Mouse (Mus musculus) kidney, embryonic 16.5 days (tissue): ENCODE results near the gene Fbxl18. TPM values are rescaled to one million over a fixed set of nuclear protein-coding genes. Genes with fewer than 3 reads are reported as not detected.

Experiments
- ATAC-seq: fragments of 200-750 bp; cut with Nextera tagmentation; 2 replicates; pipeline ENCODE4 v1.8.0; 2017; ENCODE audit warnings: moderate TSS enrichment; ENCODE audit not compliant: low FRiP score, low TSS enrichment
- H3K27ac ChIP-seq: fragments of 300-500 bp; sonication (generic); 2 replicates; pipeline ENCODE4 v1.5.1; 2014; ENCODE audit warnings: low read length
- H3K27me3 ChIP-seq: fragments of 300-500 bp; sonication (generic); 2 replicates; pipeline ENCODE4 v1.6.1; 2014; ENCODE audit warnings: low read length, control low read depth, mixed read lengths; ENCODE audit not compliant: insufficient read depth
- H3K36me3 ChIP-seq: fragments of 300-500 bp; sonication (generic); 2 replicates; pipeline ENCODE4 v1.6.1; 2014; ENCODE audit warnings: low read length, control low read depth, mixed read lengths; ENCODE audit not compliant: insufficient read depth
- H3K4me1 ChIP-seq: fragments of 300-500 bp; sonication (generic); 2 replicates; pipeline ENCODE4 v1.6.1; 2014; ENCODE audit warnings: low read length, control low read depth, mixed read lengths; ENCODE audit not compliant: insufficient read depth
- H3K4me2 ChIP-seq: fragments of 300-500 bp; sonication (generic); replicated peaks from 2 replicates; pipeline ENCODE4 v1.6.1; 2014; ENCODE audit warnings: low read depth, low read length
- H3K4me3 ChIP-seq: fragments of 300-500 bp; sonication (generic); 2 replicates; pipeline ENCODE4 v1.5.1; 2014; ENCODE audit warnings: mild to moderate bottlenecking, low read length
- H3K9ac ChIP-seq: fragments of 300-500 bp; sonication (generic); replicated peaks from 2 replicates; pipeline ENCODE4 v1.6.1; 2014; ENCODE audit warnings: low read length
- H3K9me3 ChIP-seq: fragments of 300-500 bp; sonication (generic); 2 replicates; pipeline ENCODE4 v1.6.1; 2016; ENCODE audit warnings: low read length, control low read depth
- WGBS: fragments of 180-500 bp; shearing (Covaris S2); extraction: QIAGEN DNeasy Blood & Tissue Kit; methylation state at CpG from one replicate; pipeline ENCODE4 v1.1.7; 2014; 5-methylcytosine and 5-hydroxymethylcytosine counted together
- polyA plus RNA-seq: library from polyadenylated mRNA; unstranded; fragments of >200 nt; fragmentation: Nextera tagmentation; extraction: Ambion mirVana; gene quantifications from 2 replicates; pipeline ENCODE4 v1.2.1, GENCODE M21; 2015

The Fbxl18 gene
- polyA plus RNA-seq, 1 experiment from 2014 or later = 14.0 TPM

- Histone ChIP-seq H3K9ac (no peak overlapping the region), H3K27ac (no peak overlapping the region), H3K9me3 (peaks cover 3% of the 10 kb centered on the region; the same call in 1 of the 2 replicates), H3K27me3 (no peaks in the 10 kb centered on the region), H3K36me3 (no peaks in the 10 kb centered on the region), H3K4me1 (peaks cover 8% of the 10 kb centered on the region), H3K4me2 (no peak overlapping the region), H3K4me3 (no peak overlapping the region)
- 92% methylated on average over 8 of the region's 8 CpGs for WGBS
- ATAC-seq = no peak
Observed at GRCm38 (mm10) chr5:142917402-142917801, 22.2 kb upstream of the Fbxl18 start.

- no peak overlapping the region for H3K4me2 ChIP-seq
- no peaks in the 10 kb centered on the region for H3K27me3 ChIP-seq
- H3K9me3 ChIP-seq = peaks cover 3% of the 10 kb centered on the region; the same call in 1 of the 2 replicates
- no peak overlapping the region for H3K4me3 ChIP-seq
- WGBS = 69% methylated on average over 7 of the region's 7 CpGs
- H3K4me1 ChIP-seq = peaks cover 8% of the 10 kb centered on the region
- no peak overlapping the region for H3K27ac ChIP-seq
- ATAC-seq = no peak
- no peaks in the 10 kb centered on the region for H3K36me3 ChIP-seq
- H3K9ac ChIP-seq = no peak overlapping the region
Observed at GRCm38 (mm10) chr5:142916593-142916992, 21.4 kb upstream of the Fbxl18 start.

GRCm38 (mm10) chr5:142915231-142915630, 20.0 kb upstream of the Fbxl18 start:
- H3K4me1 ChIP-seq = peaks cover 1% of the 10 kb centered on the region; the same call in 1 of the 2 replicates
- ATAC-seq = no peak
- no peak overlapping the region for H3K27ac ChIP-seq
- no peak overlapping the region for H3K4me2 ChIP-seq
- 88% methylated on average over 11 of the region's 11 CpGs for WGBS
- H3K27me3 ChIP-seq = no peaks in the 10 kb centered on the region
- H3K9ac ChIP-seq = no peak overlapping the region
- peaks cover 3% of the 10 kb centered on the region; the same call in 1 of the 2 replicates for H3K9me3 ChIP-seq
- no peak overlapping the region for H3K4me3 ChIP-seq
- no peaks in the 10 kb centered on the region for H3K36me3 ChIP-seq

- 77% methylated on average over 4 of the region's 4 CpGs for WGBS
Observed at GRCm38 (mm10) chr5:142912739-142913138, 17.5 kb upstream of the Fbxl18 start.

GRCm38 (mm10) chr5:142912320-142912719, 17.1 kb upstream of the Fbxl18 start:
- 91% methylated on average over 3 of the region's 3 CpGs for WGBS
- no peak overlapping the region for H3K4me2 ChIP-seq
- no peaks in the 10 kb centered on the region for H3K27me3 ChIP-seq
- ATAC-seq = no peak
- H3K4me1 ChIP-seq = peaks cover 30% of the 10 kb centered on the region
- H3K9ac ChIP-seq = no peak overlapping the region
- no peaks in the 10 kb centered on the region for H3K36me3 ChIP-seq
- no peak overlapping the region for H3K27ac ChIP-seq
- H3K9me3 ChIP-seq = no peaks in the 10 kb centered on the region
- no peak overlapping the region for H3K4me3 ChIP-seq

More at GRCm38 (mm10) chr5:142912739-142913138, 17.5 kb upstream of the Fbxl18 start:
- Histone ChIP-seq H3K4me2 (no peak overlapping the region), H3K9me3 (no peaks in the 10 kb centered on the region), H3K27me3 (no peaks in the 10 kb centered on the region), H3K36me3 (no peaks in the 10 kb centered on the region), H3K4me1 (peaks cover 26% of the 10 kb centered on the region), H3K9ac (no peak overlapping the region), H3K4me3 (no peak overlapping the region), H3K27ac (no peak overlapping the region)
- no peak for ATAC-seq

- H3K9ac ChIP-seq = no peak overlapping the region
- H3K4me3 ChIP-seq = no peak overlapping the region
- no peak for ATAC-seq
- H3K36me3 ChIP-seq = no peaks in the 10 kb centered on the region
- peaks cover 36% of the 10 kb centered on the region for H3K4me1 ChIP-seq
- WGBS = 82% methylated on average over 2 of the region's 2 CpGs
- no peaks in the 10 kb centered on the region for H3K27me3 ChIP-seq
- H3K4me2 ChIP-seq = no peak overlapping the region
- H3K9me3 ChIP-seq = no peaks in the 10 kb centered on the region
- no peak overlapping the region for H3K27ac ChIP-seq
Observed at GRCm38 (mm10) chr5:142911629-142912028, 16.4 kb upstream of the Fbxl18 start.

- 0 out of 2 replicates have a peak, but pooled peaks have one; percentile 2 for ATAC-seq
- Histone ChIP-seq H3K4me3 (no peak overlapping the region), H3K27me3 (no peaks in the 10 kb centered on the region), H3K4me1 (peaks cover 39% of the 10 kb centered on the region), H3K9ac (peak overlapping the region; percentile 23), H3K9me3 (no peaks in the 10 kb centered on the region), H3K4me2 (peak overlapping the region; percentile 28), H3K36me3 (peaks cover 8% of the 10 kb centered on the region), H3K27ac (peak overlapping the region; percentile 100)
- WGBS = 23% methylated on average over 8 of the region's 8 CpGs
Observed at GRCm38 (mm10) chr5:142909576-142910278, 14.5 kb upstream of the Fbxl18 start.

- H3K36me3 ChIP-seq = peaks cover 15% of the 10 kb centered on the region
- ATAC-seq = no peak
- no peaks in the 10 kb centered on the region for H3K27me3 ChIP-seq
- 16% methylated on average over 5 of the region's 5 CpGs for WGBS
- H3K27ac ChIP-seq = peak overlapping the region; percentile 100
- H3K9ac ChIP-seq = peak overlapping the region; percentile 23
- H3K4me3 ChIP-seq = no peak overlapping the region
- H3K4me2 ChIP-seq = peak overlapping the region; percentile 28; the same call in 1 of the 2 replicates
- H3K9me3 ChIP-seq = no peaks in the 10 kb centered on the region
- peaks cover 46% of the 10 kb centered on the region for H3K4me1 ChIP-seq
Observed at GRCm38 (mm10) chr5:142908941-142909575, 13.8 kb upstream of the Fbxl18 start.

GRCm38 (mm10) chr5:142907803-142908559, 12.8 kb upstream of the Fbxl18 start:
- WGBS = 55% methylated on average over 5 of the region's 5 CpGs
- H3K27ac ChIP-seq = peak overlapping the region; percentile 100
- H3K4me1 ChIP-seq = peaks cover 54% of the 10 kb centered on the region
- H3K9me3 ChIP-seq = no peaks in the 10 kb centered on the region
- peak overlapping the region; percentile 90 for H3K4me2 ChIP-seq
- H3K9ac ChIP-seq = peak overlapping the region; percentile 100
- no peak for ATAC-seq
- H3K36me3 ChIP-seq = peaks cover 24% of the 10 kb centered on the region
- H3K4me3 ChIP-seq = peak overlapping the region; percentile 100; the same call in 1 of the 2 replicates
- H3K27me3 ChIP-seq = no peaks in the 10 kb centered on the region
